Mouse (Mus musculus) heart, adult 2 months (tissue): ENCODE results near the gene Mylk2. TPM values are rescaled to one million over a fixed set of nuclear protein-coding genes. Genes with fewer than 3 reads are reported as not detected.

ENCODE experiments used
- DNase-seq, 2 experiments: peaks; one replicate each; pipeline ENCODE4 v3.0.0; 2021
- H3K27ac ChIP-seq: fragments of 200-600 bp; 2 replicates; pipeline ENCODE4 v1.8.1; 2022
- H3K27me3 ChIP-seq: fragments of 200-500 bp; 2 replicates; pipeline ENCODE4 v1.6.1; 2012; ENCODE audit warnings: mild to moderate bottlenecking, low read length, inconsistent platforms, mixed read lengths; ENCODE audit not compliant: control insufficient read depth, insufficient read depth
- H3K36me3 ChIP-seq: fragments of 200-500 bp; 2 replicates; pipeline ENCODE4 v1.6.1; 2012; ENCODE audit warnings: low read length, inconsistent platforms; ENCODE audit not compliant: control insufficient read depth, insufficient read depth
- H3K4me1 ChIP-seq: fragments of 200-500 bp; 2 replicates; pipeline ENCODE4 v1.6.1; 2011; ENCODE audit warnings: low read length; ENCODE audit not compliant: control insufficient read depth, insufficient read depth
- H3K4me3 ChIP-seq: fragments of 200-600 bp; 2 replicates; pipeline ENCODE4 v1.8.1; 2022
- H3K79me2 ChIP-seq: fragments of 200-500 bp; replicated peaks from 2 replicates; pipeline ENCODE4 v1.6.1; 2012; ENCODE audit warnings: mild to moderate bottlenecking, inconsistent platforms, low read length, moderate library complexity, mixed read lengths; ENCODE audit not compliant: control insufficient read depth, insufficient read depth
- H3K9ac ChIP-seq: fragments of 200-500 bp; 2 replicates; pipeline ENCODE4 v1.6.1; 2012; ENCODE audit warnings: low read depth, mild to moderate bottlenecking, control low read depth, inconsistent platforms, low read length, mixed read lengths
- CTCF ChIP-seq: fragments of 200-600 bp; IDR thresholded peaks from 2 replicates; pipeline ENCODE4 v1.8.1; 2022; ENCODE audit warnings: antibody characterized with exemption, mild to moderate bottlenecking, moderate library complexity
- EP300 ChIP-seq: fragments of 200-500 bp; IDR thresholded peaks from 2 replicates; pipeline ENCODE4 v1.6.1; 2011; ENCODE audit warnings: low read depth, low read length, control low read depth; ENCODE audit not compliant: insufficient read depth
- POLR2A ChIP-seq: fragments of 200-500 bp; IDR thresholded peaks from 2 replicates; pipeline ENCODE4 v1.6.1; 2011; ENCODE audit warnings: mild to moderate bottlenecking, low read depth, low read length, control low read depth; ENCODE audit not compliant: insufficient read depth
- WGBS: fragments of 180-500 bp; shearing (Covaris S2); methylation state at CpG from one replicate; pipeline ENCODE4 v1.1.7; 2018; 5-methylcytosine and 5-hydroxymethylcytosine counted together
- intact Hi-C: fragments of 180-260 bp; cut with DNase I; formaldehyde crosslinking; loops from one replicate; pipeline ENCODE4 v1.15.1; 2025
- polyA plus RNA-seq: library from polyadenylated mRNA; depleted of rRNA; stranded (reverse); fragments of >200 nt; gene quantifications from 2 replicates; pipeline ENCODE4 v1.2.3, GENCODE M21; 2012
- total RNA-seq, 2 experiments: library from RNA; stranded (reverse); gene quantifications; 2 replicates each; pipeline ENCODE4 v1.2.3; 2021

Mylk2 gene
- total and polyA plus RNA-seq, 3 experiments, result 0.08 to 0.29 (median 0.09) TPM

GRCm38 (mm10) chr2:152941776-152942175, 30.6 kb downstream of the Mylk2 start:
- no peaks in the 10 kb centered on the region for H3K36me3 ChIP-seq
- intact Hi-C loops, result loop anchor here (5.0 kb wide), 1 partner anchor 34 kb away; no protein-coding TSS in a partner anchor
- no peak for TF ChIP-seq EP300
- TF ChIP-seq CTCF, result no peak
- no peak for TF ChIP-seq POLR2A
- no peak overlapping the region for H3K4me3 ChIP-seq
- H3K79me2 ChIP-seq, result no peaks in the 10 kb centered on the region
- DNase-seq, result no peak
- H3K9ac ChIP-seq, result no peak overlapping the region
- H3K27ac ChIP-seq, result no peak overlapping the region
- peaks cover 4% of the 10 kb centered on the region; the same call in 1 of the 2 replicates for H3K27me3 ChIP-seq
- WGBS, result 23% methylated on average over 7 of the region's 7 CpGs
- H3K4me1 ChIP-seq, result no peaks in the 10 kb centered on the region

- DNase-seq, result no peak
Measured at GRCm38 (mm10) chr2:152942898-152943515, 31.9 kb downstream of the Mylk2 start.

GRCm38 (mm10) chr2:152943568-152943967, 32.4 kb downstream of the Mylk2 start:
- no peaks in the 10 kb centered on the region for H3K4me1 ChIP-seq
- H3K4me3 ChIP-seq, result no peak overlapping the region
- TF ChIP-seq EP300 (no peak), POLR2A (no peak), CTCF (no peak)
- H3K27ac ChIP-seq, result no peak overlapping the region
- no peak for DNase-seq
- H3K9ac ChIP-seq, result no peak overlapping the region
- peaks cover 4% of the 10 kb centered on the region; the same call in 1 of the 2 replicates for H3K27me3 ChIP-seq
- 11% methylated on average over 8 of the region's 8 CpGs for WGBS
- H3K79me2 ChIP-seq, result no peaks in the 10 kb centered on the region
- intact Hi-C loops, result loop anchor here (5.0 kb wide), 1 partner anchor 36 kb away; no protein-coding TSS in a partner anchor
- H3K36me3 ChIP-seq, result no peaks in the 10 kb centered on the region

More at GRCm38 (mm10) chr2:152942898-152943515, 31.9 kb downstream of the Mylk2 start:
- 2% methylated on average over 63 of the region's 65 CpGs for WGBS
- TF ChIP-seq EP300 (no peak), CTCF (no peak), POLR2A (no peak)
- no peaks in the 10 kb centered on the region for H3K4me1 ChIP-seq
- H3K27me3 ChIP-seq, result peaks cover 4% of the 10 kb centered on the region; the same call in 1 of the 2 replicates
- H3K4me3 ChIP-seq, result peak overlapping the region; percentile 28
- H3K36me3 ChIP-seq, result no peaks in the 10 kb centered on the region
- no peak overlapping the region for H3K27ac ChIP-seq
- H3K79me2 ChIP-seq, result no peaks in the 10 kb centered on the region
- H3K9ac ChIP-seq, result no peak overlapping the region
- intact Hi-C loops, result loop anchor here (5.0 kb wide), 1 partner anchor 36 kb away; no protein-coding TSS in a partner anchor

- H3K36me3 ChIP-seq, result no peaks in the 10 kb centered on the region
- intact Hi-C loops, result loop anchor here (5.0 kb wide), 1 partner anchor 37 kb away; no protein-coding TSS in a partner anchor
- TF ChIP-seq EP300, result no peak
- TF ChIP-seq CTCF, result no peak
- H3K4me3 ChIP-seq, result no peak overlapping the region
- H3K79me2 ChIP-seq, result no peaks in the 10 kb centered on the region
- 38% methylated on average over 9 of the region's 9 CpGs for WGBS
- H3K27ac ChIP-seq, result no peak overlapping the region
- peaks cover 4% of the 10 kb centered on the region; the same call in 1 of the 2 replicates for H3K27me3 ChIP-seq
- no peak overlapping the region for H3K9ac ChIP-seq
- H3K4me1 ChIP-seq, result no peaks in the 10 kb centered on the region
- no peak for DNase-seq
Measured at GRCm38 (mm10) chr2:152944013-152944412, 32.9 kb downstream of the Mylk2 start.

GRCm38 (mm10) chr2:152947098-152947497, 35.9 kb downstream of the Mylk2 start:
- Histone ChIP-seq H3K27ac (no peak overlapping the region), H3K4me3 (no peak overlapping the region), H3K9ac (no peak overlapping the region), H3K79me2 (no peaks in the 10 kb centered on the region), H3K4me1 (no peaks in the 10 kb centered on the region; the same call in 1 of the 2 replicates), H3K27me3 (peaks cover 17% of the 10 kb centered on the region), H3K36me3 (no peaks in the 10 kb centered on the region)
- no peak for TF ChIP-seq POLR2A
- TF ChIP-seq EP300, result no peak
- no peak for TF ChIP-seq CTCF
- intact Hi-C loops, result no loop called here
- DNase-seq, result no peak
- 49% methylated on average over 7 of the region's 7 CpGs for WGBS

- no peaks in the 10 kb centered on the region for H3K36me3 ChIP-seq
- DNase-seq, result no peak
- H3K4me1 ChIP-seq, result no peaks in the 10 kb centered on the region; the same call in 1 of the 2 replicates
- intact Hi-C loops, result no loop called here
- no peaks in the 10 kb centered on the region for H3K79me2 ChIP-seq
- TF ChIP-seq EP300, result no peak
- no peak for TF ChIP-seq CTCF
- TF ChIP-seq POLR2A, result no peak
- 76% methylated on average over 5 of the region's 5 CpGs for WGBS
- H3K4me3 ChIP-seq, result no peak overlapping the region
- H3K27ac ChIP-seq, result no peak overlapping the region
- no peak overlapping the region for H3K9ac ChIP-seq
- peaks cover 13% of the 10 kb centered on the region for H3K27me3 ChIP-seq
Measured at GRCm38 (mm10) chr2:152948438-152949020, 37.4 kb downstream of the Mylk2 start.
